Comparison of ENCODE assay signal across 3 mouse cellular contexts in genomic region chr1:43015153-43015685, GRCm38 (mm10).
A peak's percentile ranks its signal among the peaks of the same experiment; 100 is the strongest.
ATAC-seq lines count a peak whose summit lies in the region.
"Not testable (repeated sequence)": the region's sequence is repeated elsewhere in the genome, so short reads cannot be mapped to it uniquely, and the experiment has no call there.

No protein-coding gene starts in this region.

- H3K4me1 ChIP-seq in kidney, embryonic 14.5 days (ENCODE audit: control insufficient read depth, insufficient read depth, low read length); kidney, embryonic 15.5 days; kidney, embryonic 16.5 days (ENCODE audit: insufficient read depth, low read length): not testable (repeated sequence)

- not testable (repeated sequence) for H3K36me3 ChIP-seq in kidney, embryonic 14.5 days (ENCODE audit: control insufficient read depth, insufficient read depth, low read length); kidney, embryonic 15.5 days; kidney, embryonic 16.5 days (ENCODE audit: insufficient read depth, low read length)

- not testable (repeated sequence) for H3K4me2 ChIP-seq in kidney, embryonic 14.5 days (replicated peaks; ENCODE audit: low read depth, low read length); kidney, embryonic 15.5 days; kidney, embryonic 16.5 days (replicated peaks; ENCODE audit: low read depth, low read length)

- H3K4me3 ChIP-seq in kidney, embryonic 14.5 days (ENCODE audit: low read length); kidney, embryonic 15.5 days (replicated peaks); kidney, embryonic 16.5 days (ENCODE audit: low read length): not testable (repeated sequence)

- H3K27ac ChIP-seq in kidney, embryonic 14.5 days (ENCODE audit: low read depth, low read length); kidney, embryonic 16.5 days (ENCODE audit: low read length): not testable (repeated sequence)
- 0 out of 2 replicates have a peak overlapping the region, but pooled peaks have one; percentile 6 for H3K27ac ChIP-seq in kidney, embryonic 15.5 days

- not testable (repeated sequence) for H3K9ac ChIP-seq in kidney, embryonic 14.5 days (ENCODE audit: low read depth, low read length); kidney, embryonic 15.5 days; kidney, embryonic 16.5 days (replicated peaks; ENCODE audit: low read length)

- WGBS in kidney, embryonic 14.5 days = 77% methylated on average over 7 of the region's 7 CpGs
- 81% methylated on average over 7 of the region's 7 CpGs for WGBS in kidney, embryonic 15.5 days
- WGBS in kidney, embryonic 16.5 days = 63% methylated on average over 7 of the region's 7 CpGs

- H3K27me3 ChIP-seq in kidney, embryonic 14.5 days (ENCODE audit: control insufficient read depth, insufficient read depth, low read length); kidney, embryonic 15.5 days; kidney, embryonic 16.5 days (ENCODE audit: insufficient read depth, low read length): not testable (repeated sequence)

- H3K9me3 ChIP-seq in kidney, embryonic 14.5 days (ENCODE audit: control insufficient read depth, low read length); kidney, embryonic 15.5 days (replicated peaks); kidney, embryonic 16.5 days (ENCODE audit: low read length): not testable (repeated sequence)

- peak; percentile 64; the same call in 1 of the 2 replicates for ATAC-seq in kidney, embryonic 14.5 days (ENCODE audit: low FRiP score, low TSS enrichment)
- peak; percentile 69; the same call in 1 of the 2 replicates for ATAC-seq in kidney, embryonic 15.5 days (replicated peaks; ENCODE audit: low FRiP score)
- ATAC-seq in kidney, embryonic 16.5 days (ENCODE audit: low FRiP score, low TSS enrichment) = peak; percentile 57; the same call in 1 of the 2 replicates
